ENCODE assay signal across 8 mouse cellular contexts in the genomic region with DNA sequence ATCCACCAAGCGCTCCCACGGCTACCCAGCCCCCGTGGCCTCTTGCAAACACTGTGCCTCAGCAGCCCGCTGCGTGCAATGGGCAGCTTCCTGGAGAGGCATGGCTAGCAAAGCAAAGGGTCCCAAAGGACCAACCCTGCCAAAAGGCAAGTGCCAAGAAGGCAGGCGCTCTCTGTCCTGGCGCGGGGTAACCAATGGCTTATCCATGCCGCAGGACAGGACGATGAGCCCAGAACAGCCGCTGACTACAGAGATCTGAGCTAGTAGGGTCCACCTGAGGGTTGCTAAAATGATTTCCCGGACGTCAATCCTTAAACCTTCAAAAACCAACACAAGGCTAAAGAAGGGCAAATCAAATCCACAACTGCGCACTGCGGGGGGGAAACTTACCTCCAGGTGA.
DNase-seq lines count a peak whose midpoint lies in the region; ATAC-seq and TF ChIP-seq lines count a peak whose summit lies in the region.

No protein-coding gene starts in this region.

- H3K36me3 ChIP-seq in testis, adult 2 months (ENCODE audit: control insufficient read depth, insufficient read depth, low read length) = no peaks in the 10 kb centered on the region
- H3K36me3 ChIP-seq in limb, embryonic 11.5 days (ENCODE audit: control insufficient read depth, insufficient read depth, low read length) = no peaks in the 10 kb centered on the region
- no peaks in the 10 kb centered on the region for H3K36me3 ChIP-seq in stomach, embryonic 15.5 days

- no peak for ATAC-seq in limb, embryonic 11.5 days (ENCODE audit: insufficient number of reproducible peaks, low FRiP score, low TSS enrichment, low read depth)
- ATAC-seq in stomach, embryonic 15.5 days (ENCODE audit: insufficient read depth, low FRiP score, low read depth) = no peak

- peak overlapping the region; percentile 87 for H3K4me3 ChIP-seq in testis, adult 2 months (ENCODE audit: control insufficient read depth, low read depth, low read length)
- peak overlapping the region; percentile 73 for H3K4me3 ChIP-seq in limb, embryonic 11.5 days (ENCODE audit: low read depth, low read length)
- H3K4me3 ChIP-seq in stomach, embryonic 15.5 days (replicated peaks) = peak overlapping the region; percentile 65

- DNase-seq in cerebellum, adult 11-12 months = peak; percentile 50
- DNase-seq in cerebellum, postnatal 4 days (ENCODE audit: low spot score in 2 of 2) = no peak
- no peak for DNase-seq in testis, postnatal 14 days (ENCODE audit: low spot score)
- DNase-seq in limb, embryonic 11.5 days (ENCODE audit: low spot score) = no peak
- no peak for DNase-seq in gastrocnemius, adult 8-10 months (ENCODE audit: low spot score in 2 of 2)
- DNase-seq in urinary bladder, postnatal 25 days (ENCODE audit: low spot score) = no peak

- no peaks in the 10 kb centered on the region for H3K27me3 ChIP-seq in testis, adult 2 months (ENCODE audit: control insufficient read depth, insufficient read depth, low read length)
- 0 out of 2 replicates have a peak, but pooled peaks cover 2% of the 10 kb centered on the region for H3K27me3 ChIP-seq in limb, embryonic 11.5 days (ENCODE audit: control insufficient read depth, insufficient read depth, low read length)
- 0 out of 2 replicates have a peak, but pooled peaks cover 3% of the 10 kb centered on the region for H3K27me3 ChIP-seq in stomach, embryonic 15.5 days (replicated peaks)

- peak overlapping the region; percentile 84 for H3K9ac ChIP-seq in limb, embryonic 11.5 days (ENCODE audit: low read length)
- H3K9ac ChIP-seq in stomach, embryonic 15.5 days = peak overlapping the region; percentile 86

- 20% methylated on average over 15 of the region's 15 CpGs for WGBS in limb, embryonic 11.5 days
- WGBS in stomach, embryonic 15.5 days = 15% methylated on average over 15 of the region's 15 CpGs

- peaks cover 5% of the 10 kb centered on the region for H3K4me1 ChIP-seq in testis, adult 2 months (ENCODE audit: control insufficient read depth, insufficient read depth, low read length)
- H3K4me1 ChIP-seq in limb, embryonic 11.5 days (ENCODE audit: control insufficient read depth, insufficient read depth, low read length) = peaks cover 4% of the 10 kb centered on the region; the same call in 1 of the 2 replicates
- peaks cover 7% of the 10 kb centered on the region for H3K4me1 ChIP-seq in stomach, embryonic 15.5 days

- TF ChIP-seq POLR2A in testis, adult 2 months (IDR thresholded peaks at IDR 0.05; ENCODE audit: control insufficient read depth, low read depth, low read length) = no peak

- H3K27ac ChIP-seq in testis, adult 2 months (ENCODE audit: control insufficient read depth, insufficient read depth, low read depth, low read length) = no peak overlapping the region
- H3K27ac ChIP-seq in limb, embryonic 11.5 days (replicated peaks; ENCODE audit: low read depth, low read length) = no peak overlapping the region; the same call in 1 of the 2 replicates
- H3K27ac ChIP-seq in stomach, embryonic 15.5 days = no peak overlapping the region

- TF ChIP-seq CTCF in testis, adult 2 months (IDR thresholded peaks at IDR 0.05; ENCODE audit: control insufficient read depth, insufficient read depth, insufficient replicate concordance, low read depth, low read length) = no peak

- no peaks in the 10 kb centered on the region for H3K9me3 ChIP-seq in limb, embryonic 11.5 days (ENCODE audit: control insufficient read depth, low read length)
- H3K9me3 ChIP-seq in stomach, embryonic 15.5 days = no peaks in the 10 kb centered on the region

- peak overlapping the region; percentile 96 for H3K4me2 ChIP-seq in limb, embryonic 11.5 days (ENCODE audit: low read depth, severe bottlenecking)
- H3K4me2 ChIP-seq in stomach, embryonic 15.5 days = peak overlapping the region; percentile 98
